Comparison of ENCODE assay signal across 8 mouse cellular contexts in genomic region chr10:82860181-82860928, GRCm38 (mm10). TPM values are rescaled to one million over a fixed set of nuclear protein-coding genes. Genes with fewer than 3 reads are reported as not detected.
DNase-seq lines count a peak whose midpoint lies in the region; ATAC-seq and TF ChIP-seq lines count a peak whose summit lies in the region.

No protein-coding gene starts in this region.

- H3K4me2 ChIP-seq in forebrain, embryonic 11.5 days (ENCODE audit: low read depth, low read length, severe bottlenecking): peak overlapping the region; percentile 48
- H3K4me2 ChIP-seq in heart, postnatal 0 days (ENCODE audit: low read depth, low read length): peak overlapping the region; percentile 85
- H3K4me2 ChIP-seq in lung, embryonic 14.5 days: peak overlapping the region; percentile 90
- peak overlapping the region; percentile 79 for H3K4me2 ChIP-seq in neural tube, embryonic 15.5 days

- no peak; the same call in 1 of the 2 replicates for TF ChIP-seq EP300 in heart, postnatal 0 days (IDR thresholded peaks at IDR 0.05; ENCODE audit: low read depth)

- peak; percentile 69 for ATAC-seq in forebrain, embryonic 11.5 days (replicated peaks; ENCODE audit: low FRiP score)
- ATAC-seq in heart, postnatal 0 days (ENCODE audit: insufficient read depth, low read depth): peak; percentile 33
- ATAC-seq in lung, embryonic 14.5 days (ENCODE audit: insufficient read depth): peak; percentile 67
- peak; percentile 56 for ATAC-seq in neural tube, embryonic 15.5 days (ENCODE audit: low FRiP score)

- H3K9ac ChIP-seq in forebrain, embryonic 11.5 days (ENCODE audit: low read length): peak overlapping the region; percentile 95
- H3K9ac ChIP-seq in heart, postnatal 0 days (replicated peaks; ENCODE audit: low read depth, low read length): peak overlapping the region; percentile 75
- H3K9ac ChIP-seq in lung, embryonic 14.5 days: peak overlapping the region; percentile 87
- H3K9ac ChIP-seq in neural tube, embryonic 15.5 days (replicated peaks): peak overlapping the region; percentile 63

- H3K36me3 ChIP-seq in forebrain, embryonic 11.5 days (ENCODE audit: control insufficient read depth, insufficient read depth, low read length): no peaks in the 10 kb centered on the region
- H3K36me3 ChIP-seq in heart, postnatal 0 days (replicated peaks; ENCODE audit: control insufficient read depth, insufficient read depth, low read length): peaks cover 10% of the 10 kb centered on the region
- peaks cover 25% of the 10 kb centered on the region for H3K36me3 ChIP-seq in lung, embryonic 14.5 days (ENCODE audit: insufficient read depth)
- H3K36me3 ChIP-seq in neural tube, embryonic 15.5 days: peaks cover 12% of the 10 kb centered on the region; the same call in 1 of the 2 replicates

- DNase-seq in ES-CJ7 (ENCODE audit: low read depth, low spot score): peak; percentile 42
- DNase-seq in c-Kit-positive CD71-positive TER-119-negative erythroid progenitor cells, embryonic 14.5 days (ENCODE audit: low read depth): peak; percentile 72
- peak; percentile 87 for DNase-seq in forebrain, embryonic 11.5 days (ENCODE audit: low spot score)
- peak; percentile 62 for DNase-seq in heart, postnatal 0 days (ENCODE audit: low spot score)
- peak; percentile 80 to 92 for DNase-seq in kidney, postnatal 25 days
- peak; percentile 85 for DNase-seq in lung, embryonic 14.5 days
- DNase-seq in testis, postnatal 10 days (ENCODE audit: low spot score): peak; percentile 77

- TF ChIP-seq CTCF in heart, postnatal 0 days (IDR thresholded peaks at IDR 0.05; ENCODE audit: low read depth): no peak
- TF ChIP-seq CTCF in lung, embryonic 14.5 days (IDR thresholded peaks at IDR 0.05; ENCODE audit: low read depth): no peak

- peak overlapping the region; percentile 80 for H3K4me3 ChIP-seq in forebrain, embryonic 11.5 days (ENCODE audit: low read depth, low read length)
- H3K4me3 ChIP-seq in heart, postnatal 0 days (ENCODE audit: low read depth, low read length): peak overlapping the region; percentile 68
- H3K4me3 ChIP-seq in lung, embryonic 14.5 days (ENCODE audit: low read depth, low read length): peak overlapping the region; percentile 73
- H3K4me3 ChIP-seq in neural tube, embryonic 15.5 days (replicated peaks): peak overlapping the region; percentile 50

- no peaks in the 10 kb centered on the region for H3K9me3 ChIP-seq in forebrain, embryonic 11.5 days (ENCODE audit: control insufficient read depth, low read length)
- no peaks in the 10 kb centered on the region for H3K9me3 ChIP-seq in heart, postnatal 0 days (replicated peaks; ENCODE audit: control insufficient read depth, low read length)
- no peaks in the 10 kb centered on the region for H3K9me3 ChIP-seq in lung, embryonic 14.5 days (ENCODE audit: low read depth, low read length)
- no peaks in the 10 kb centered on the region for H3K9me3 ChIP-seq in neural tube, embryonic 15.5 days (replicated peaks)

- peak overlapping the region; percentile 93 for H3K27ac ChIP-seq in forebrain, embryonic 11.5 days (ENCODE audit: low read depth, low read length)
- peak overlapping the region; percentile 95 for H3K27ac ChIP-seq in heart, postnatal 0 days (ENCODE audit: low read depth)
- peak overlapping the region; percentile 98 for H3K27ac ChIP-seq in lung, embryonic 14.5 days (ENCODE audit: low read depth)
- peak overlapping the region; percentile 84 for H3K27ac ChIP-seq in neural tube, embryonic 15.5 days (replicated peaks)

- H3K27me3 ChIP-seq in forebrain, embryonic 11.5 days (ENCODE audit: control insufficient read depth, insufficient read depth, low read length): no peaks in the 10 kb centered on the region
- H3K27me3 ChIP-seq in heart, postnatal 0 days (ENCODE audit: control insufficient read depth, insufficient read depth, low read length): no peaks in the 10 kb centered on the region
- no peaks in the 10 kb centered on the region for H3K27me3 ChIP-seq in lung, embryonic 14.5 days (ENCODE audit: insufficient read depth, low read length)
- H3K27me3 ChIP-seq in neural tube, embryonic 15.5 days (replicated peaks): no peaks in the 10 kb centered on the region

- H3K4me1 ChIP-seq in forebrain, embryonic 11.5 days (replicated peaks; ENCODE audit: control insufficient read depth, insufficient read depth, low read length): peaks cover 6% of the 10 kb centered on the region
- H3K4me1 ChIP-seq in heart, postnatal 0 days (ENCODE audit: control insufficient read depth, insufficient read depth): peaks cover 16% of the 10 kb centered on the region
- H3K4me1 ChIP-seq in lung, embryonic 14.5 days (ENCODE audit: insufficient read depth): peaks cover 5% of the 10 kb centered on the region; the same call in 1 of the 2 replicates
- H3K4me1 ChIP-seq in neural tube, embryonic 15.5 days: peaks cover 41% of the 10 kb centered on the region

- under 1% methylated on average over 50 of the region's 50 CpGs for WGBS in forebrain, embryonic 11.5 days
- under 1% methylated on average over 47 of the region's 50 CpGs for WGBS in heart, postnatal 0 days
- under 1% methylated on average over 42 of the region's 50 CpGs for WGBS in lung, embryonic 14.5 days
- 0% methylated on average over 50 of the region's 50 CpGs for WGBS in neural tube, embryonic 15.5 days

RNA-seq across cellular contexts. Expression of gene Eid3, which starts 6.1 kb away (rescaled TPM):
- 0.89 and 1.0 TPM in 2 replicates for polyA plus RNA-seq in forebrain, embryonic 11.5 days (2014; fragmentation: Nextera tagmentation; extraction: Ambion mirVana)
- not detected in 2 replicates for total RNA-seq in heart, postnatal 0 days (2014; rRNA removed; ENCODE audit: low replicate concordance)
- 0.08 and 0.11 TPM in 2 replicates for polyA plus RNA-seq in heart, postnatal 0 days (2015; fragmentation: Nextera tagmentation; extraction: Ambion mirVana)
- 0.43 and 0.50 TPM in 2 replicates for polyA plus RNA-seq in lung, embryonic 14.5 days (2014; fragmentation: Nextera tagmentation; extraction: Ambion mirVana)
- polyA plus RNA-seq in neural tube, embryonic 15.5 days (2015; fragmentation: Nextera tagmentation; extraction: Ambion mirVana): 0.14 and 0.58 TPM in 2 replicates

RNA-seq across cellular contexts. Expression of gene Txnrd1, which starts 26.6 kb away (rescaled TPM):
- 214 and 221 TPM in 2 replicates for polyA plus RNA-seq in forebrain, embryonic 11.5 days (2014; fragmentation: Nextera tagmentation; extraction: Ambion mirVana)
- total RNA-seq in heart, postnatal 0 days (2014; rRNA removed; ENCODE audit: low replicate concordance): 35.0 and 53.5 TPM in 2 replicates
- polyA plus RNA-seq in heart, postnatal 0 days (2015; fragmentation: Nextera tagmentation; extraction: Ambion mirVana): 28.0 and 30.4 TPM in 2 replicates
- 151 and 163 TPM in 2 replicates for polyA plus RNA-seq in lung, embryonic 14.5 days (2014; fragmentation: Nextera tagmentation; extraction: Ambion mirVana)
- 89.1 and 94.5 TPM in 2 replicates for polyA plus RNA-seq in neural tube, embryonic 15.5 days (2015; fragmentation: Nextera tagmentation; extraction: Ambion mirVana)

Comparison
In these comparisons a context has a peak if more than half of its experiments do, and no peak if none do; other contexts are left out.
1. Peak in every context shown above with its lines: DNase-seq, ATAC-seq, H3K4me3 ChIP-seq and H3K27ac ChIP-seq.